Mouse (Mus musculus): Measurements from ENCODE around the gene Iqck.
A peak's percentile ranks its signal among the peaks of the same experiment; 100 is the strongest.

Iqck gene

GRCm38 (mm10) chr7:118855171-118855876 is at the start of gene Iqck:
Iqck (plus strand) TSS chr7:118855752.
- peak; percentile 83 to 88 for DNase-seq (ENCODE audit: low spot score in 2 of 2)

DNA sequence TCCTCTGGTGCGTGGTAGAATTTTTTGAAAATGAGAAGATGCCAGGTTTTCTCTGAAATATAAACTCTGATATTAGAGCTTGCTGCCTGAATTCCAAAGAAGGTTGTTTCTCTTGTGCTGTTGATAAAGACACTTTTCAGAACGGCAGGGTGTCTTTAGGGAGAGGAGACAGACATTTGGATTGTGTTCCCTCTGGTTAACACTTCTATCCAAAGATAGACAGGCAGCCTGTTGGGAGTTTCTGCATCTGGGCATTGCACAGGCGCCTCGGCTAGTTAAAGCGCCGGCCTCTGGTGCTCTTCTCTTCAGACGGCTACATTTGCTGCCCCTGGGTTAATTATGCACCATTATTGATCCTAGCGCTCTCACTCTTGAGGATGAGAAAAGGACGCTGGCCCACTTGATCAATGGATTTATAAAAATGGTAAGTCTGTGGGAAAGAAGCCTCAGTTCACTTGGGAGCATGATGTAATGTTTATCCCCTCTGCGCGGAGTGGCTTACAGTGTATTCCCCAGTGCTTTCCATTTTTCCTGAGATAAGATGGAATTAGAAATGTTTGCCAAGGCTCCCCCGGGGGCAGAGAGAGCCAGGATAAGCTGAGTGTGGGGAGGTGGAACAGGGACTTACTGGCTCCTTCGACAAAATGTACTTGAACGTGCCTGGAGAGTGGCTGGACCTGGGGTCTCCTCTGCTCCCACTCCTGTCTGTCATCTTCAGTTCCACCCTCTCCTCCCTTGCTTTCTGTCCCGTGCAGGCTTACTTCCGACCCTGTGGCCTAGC is 48.7 kb upstream of the Iqck start:
- no peak for DNase-seq (ENCODE audit: low spot score in 2 of 2)

- DNase-seq (ENCODE audit: low spot score in 2 of 2): no peak
These were observed 47.7 kb upstream of the Iqck start for GRCm38 (mm10) chr7:118807899-118808298.

- no peak for DNase-seq (ENCODE audit: low spot score in 2 of 2)
These were observed 44.0 kb upstream of the Iqck start for GRCm38 (mm10) chr7:118811407-118812106.

DNA sequence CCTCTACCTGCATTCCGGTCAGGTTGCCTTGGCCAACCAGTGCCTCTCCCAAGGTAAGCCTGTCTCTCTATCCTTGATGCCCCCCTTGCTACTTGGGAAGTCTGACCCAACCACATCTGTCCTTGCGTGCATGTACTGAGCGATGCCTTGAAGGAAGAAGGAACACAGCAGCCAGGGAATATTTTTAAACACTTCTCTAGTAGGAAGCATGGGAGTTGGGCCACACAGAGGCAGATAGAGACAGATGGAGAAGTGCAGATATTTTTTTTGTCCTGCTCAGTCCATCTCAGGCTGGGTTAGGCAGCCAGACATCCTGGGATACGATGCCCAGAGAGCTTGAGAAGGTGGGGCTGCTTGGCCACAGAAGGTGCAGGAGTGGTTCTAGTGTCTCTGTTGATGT is 42.0 kb upstream of the Iqck start:
- DNase-seq (ENCODE audit: low spot score in 2 of 2): no peak

GRCm38 (mm10) chr7:118816275-118816674 is 39.3 kb upstream of the Iqck start:
- DNase-seq (ENCODE audit: low spot score in 2 of 2): no peak

GRCm38 (mm10) chr7:118817741-118818140 is 37.8 kb upstream of the Iqck start:
- no peak for DNase-seq (ENCODE audit: low spot score in 2 of 2)

- no peak for DNase-seq (ENCODE audit: low spot score in 2 of 2)
These were observed 35.9 kb upstream of the Iqck start for GRCm38 (mm10) chr7:118819666-118820065.

DNA sequence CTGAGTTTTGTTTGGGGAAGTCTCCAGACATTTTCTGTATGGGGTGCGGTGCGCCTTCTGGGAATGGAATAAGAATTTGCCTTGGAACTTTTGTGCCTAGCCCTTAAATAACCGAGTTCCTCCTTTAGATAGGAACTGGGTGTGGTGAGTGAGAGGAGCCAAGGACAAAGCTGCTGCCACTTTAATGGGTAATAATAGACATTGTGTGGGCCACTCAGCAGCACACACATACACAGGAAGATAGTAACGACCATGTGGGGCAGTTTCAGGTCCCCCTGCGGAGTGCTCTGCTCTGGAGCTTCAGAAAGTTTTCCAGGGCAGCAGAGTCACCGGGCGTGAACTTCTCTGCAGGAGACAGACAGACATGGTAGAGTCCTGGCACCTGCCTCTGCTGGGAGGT is 34.2 kb upstream of the Iqck start:
- DNase-seq (ENCODE audit: low spot score in 2 of 2): no peak

DNA sequence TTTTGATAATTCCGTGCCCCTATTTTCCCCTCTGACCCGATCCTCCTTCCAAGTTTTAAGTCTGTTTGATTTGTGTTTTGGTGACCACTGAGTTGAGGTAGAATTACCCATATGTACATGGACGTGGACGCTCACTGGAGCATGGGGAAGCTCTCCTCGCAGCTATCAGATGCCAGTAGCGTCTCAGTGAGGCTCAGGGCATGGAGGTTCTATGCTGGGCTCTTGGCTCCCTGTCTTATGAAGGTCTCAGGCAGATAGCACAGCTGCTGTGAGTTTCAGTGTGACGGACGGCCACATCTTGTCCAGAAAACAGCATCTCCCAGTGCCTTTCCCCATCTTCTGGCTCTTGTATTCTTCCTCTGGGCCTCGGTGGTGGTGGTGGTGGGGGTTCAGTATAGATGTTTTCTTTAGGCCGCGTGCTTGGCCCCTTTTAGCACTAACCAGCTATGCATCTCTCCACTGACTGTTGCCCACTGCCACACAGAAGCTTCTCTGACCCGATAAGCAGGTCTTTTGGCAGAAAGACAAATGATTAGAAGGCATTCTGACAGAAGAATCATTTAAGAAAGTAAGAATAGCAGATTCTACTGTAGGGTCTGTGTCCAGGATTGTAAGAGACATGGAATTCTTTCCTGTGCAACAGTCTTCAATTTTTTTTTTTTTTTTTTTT is 33.5 kb upstream of the Iqck start:
- no peak for DNase-seq (ENCODE audit: low spot score in 2 of 2)

GRCm38 (mm10) chr7:118824451-118824850 is 31.1 kb upstream of the Iqck start:
- no peak for DNase-seq (ENCODE audit: low spot score in 2 of 2)

DNA sequence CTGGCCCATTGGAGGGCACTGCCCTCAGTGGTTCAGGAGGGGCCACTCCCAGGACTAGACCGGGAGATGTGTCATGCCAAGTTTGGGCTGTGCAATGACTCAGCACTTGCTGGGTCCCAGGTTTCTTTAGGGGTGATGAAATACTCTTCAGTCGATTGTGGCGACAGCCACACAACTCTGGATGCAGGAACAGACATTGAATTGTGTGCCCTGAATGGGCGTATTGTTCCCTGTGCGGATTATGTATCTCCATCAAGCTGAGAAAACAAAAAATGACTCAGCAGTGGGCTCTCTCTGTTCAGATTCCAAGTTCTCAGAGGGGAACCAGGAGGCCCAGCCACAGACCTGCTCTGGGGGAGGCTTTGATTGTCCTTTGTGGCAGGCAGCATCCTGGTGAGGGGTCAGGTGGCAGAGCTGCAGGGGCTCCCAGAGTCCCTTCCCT is 27.6 kb upstream of the Iqck start:
- no peak for DNase-seq (ENCODE audit: low spot score in 2 of 2)

DNA sequence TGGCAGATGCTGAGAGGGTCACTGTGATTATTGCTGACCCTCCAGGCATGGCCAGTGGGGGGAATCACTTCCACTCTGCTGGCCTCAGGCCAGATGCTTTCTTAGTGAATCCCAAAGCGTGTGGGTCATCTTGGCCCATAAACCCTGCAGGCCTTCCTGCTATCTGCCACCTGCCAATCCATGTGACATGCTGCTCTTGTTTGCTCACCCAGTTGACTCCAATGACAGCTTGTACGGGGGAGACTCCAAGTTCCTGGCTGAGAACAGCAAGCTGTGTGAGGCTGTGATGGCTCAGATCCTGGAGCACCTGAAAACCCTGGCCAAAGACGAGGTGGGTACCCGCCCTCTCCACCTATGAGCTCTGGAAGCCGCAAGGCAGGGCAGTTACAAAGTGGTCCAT is 17.7 kb upstream of the Iqck start:
- no peak for DNase-seq (ENCODE audit: low spot score in 2 of 2)

- DNase-seq (ENCODE audit: low spot score in 2 of 2): no peak
These were observed 14.4 kb upstream of the Iqck start for GRCm38 (mm10) chr7:118841030-118841745.

DNA sequence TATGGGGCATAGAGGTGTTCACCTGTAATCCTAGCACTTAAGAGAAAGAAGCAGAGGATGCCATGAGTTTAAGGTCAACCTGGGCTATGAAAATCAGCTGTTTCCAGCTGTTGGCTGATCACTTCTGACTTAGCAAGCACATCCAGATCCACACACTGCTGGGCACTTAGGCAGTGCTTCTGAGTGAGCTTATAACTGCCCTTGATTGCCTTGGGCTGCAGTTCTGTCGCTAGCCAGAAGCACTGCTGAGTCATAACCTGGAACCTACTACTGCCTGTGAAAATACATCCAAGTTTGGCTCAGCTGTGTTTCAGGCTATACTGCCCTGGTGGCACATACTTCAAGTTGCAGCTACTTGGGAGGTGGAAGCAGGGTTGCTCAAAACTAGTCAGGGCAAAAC is 13.8 kb upstream of the Iqck start:
- no peak for DNase-seq (ENCODE audit: low spot score in 2 of 2)

- DNase-seq (ENCODE audit: low spot score in 2 of 2): no peak
These were observed 12.6 kb upstream of the Iqck start for GRCm38 (mm10) chr7:118842938-118843337.

DNA sequence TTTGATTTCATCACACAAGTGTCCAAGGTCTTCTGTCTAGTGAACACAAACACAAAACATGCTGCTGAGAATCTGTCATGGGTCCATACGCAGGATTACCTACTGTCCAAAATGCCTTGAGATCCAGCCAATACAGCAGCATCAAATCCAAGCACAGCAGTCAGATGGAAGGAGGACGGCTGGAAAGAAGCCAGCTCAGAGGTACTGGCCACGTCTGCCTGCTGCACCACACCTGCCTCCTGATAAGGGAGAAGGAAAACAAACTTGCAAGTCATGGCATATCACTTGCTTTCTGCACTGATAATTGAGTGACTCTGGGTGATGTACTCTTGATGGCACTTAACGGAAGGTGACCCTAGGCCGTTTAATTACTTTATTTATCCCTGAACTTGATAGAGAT is 10.4 kb upstream of the Iqck start:
- DNase-seq (ENCODE audit: low spot score in 2 of 2): no peak

DNA sequence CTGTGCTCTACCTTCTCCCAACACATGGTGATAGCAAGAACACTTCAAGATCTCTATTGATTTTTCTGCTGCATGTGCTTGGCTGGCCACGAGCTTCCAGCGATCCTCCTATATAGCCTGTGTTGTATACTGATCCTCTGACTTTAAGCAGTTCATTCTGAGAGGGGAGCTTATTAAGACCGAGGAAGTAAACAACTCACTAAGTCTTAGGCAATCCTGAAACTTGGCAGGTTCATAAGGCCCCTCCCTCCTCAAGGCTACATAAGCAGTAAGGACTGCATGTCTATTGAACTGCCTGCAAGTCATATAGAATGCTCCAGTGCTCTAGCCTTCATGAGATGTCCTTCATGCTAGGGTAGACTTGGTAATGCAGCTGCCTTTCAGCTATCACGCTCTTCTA is 9.2 kb upstream of the Iqck start:
- no peak for DNase-seq (ENCODE audit: low spot score in 2 of 2)

GRCm38 (mm10) chr7:118848796-118849195 is 6.8 kb upstream of the Iqck start:
- DNase-seq (ENCODE audit: low spot score in 2 of 2): no peak

DNA sequence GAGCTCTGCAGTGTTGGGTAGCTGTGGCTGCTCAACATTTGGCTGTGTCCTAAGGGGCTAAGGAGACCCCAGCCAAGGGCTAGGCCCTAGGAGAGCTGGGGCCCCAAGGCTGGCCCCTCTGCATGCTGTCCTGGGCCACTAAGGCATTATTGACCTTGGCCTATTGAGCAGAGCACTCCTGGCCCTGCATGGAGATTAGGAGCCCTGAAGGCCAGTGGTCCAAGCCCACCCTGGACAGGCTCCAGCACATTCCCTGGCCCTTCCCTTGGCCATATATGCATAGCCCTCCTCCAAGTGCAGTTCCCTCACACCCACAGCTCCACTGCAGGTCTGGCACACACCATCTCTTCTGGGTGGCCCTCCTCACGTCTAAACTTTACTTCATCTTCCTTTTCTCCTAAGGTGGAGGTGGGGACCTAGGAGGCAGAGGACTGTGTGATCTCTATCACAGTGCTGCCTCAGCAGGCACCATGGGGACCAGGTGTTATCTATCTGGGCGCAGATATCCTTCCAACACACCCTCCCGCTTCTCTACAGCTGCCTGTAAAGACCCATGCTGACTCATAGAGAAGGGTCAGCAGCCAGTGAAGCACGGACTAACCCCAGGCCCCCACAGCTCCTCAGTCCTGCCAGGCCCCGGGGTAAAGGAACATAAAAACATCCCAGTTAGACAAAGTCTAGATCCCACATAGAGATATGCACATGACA is 5.9 kb upstream of the Iqck start:
- no peak for DNase-seq (ENCODE audit: low spot score in 2 of 2)

All from thymus, postnatal 10 days (tissue).